Mouse (Mus musculus) C2C12 (cell line): ENCODE measurements around the gene Ubald1. TPM values are rescaled to one million over a fixed set of nuclear protein-coding genes. Genes with fewer than 3 reads are reported as not detected.

Experiments used
- H3K27me3 ChIP-seq: one replicate; pipeline ENCODE4 v1.6.1; 2011; ENCODE audit not compliant: control insufficient read depth, insufficient read depth, insufficient read length
- H3K36me3 ChIP-seq: one replicate; pipeline ENCODE4 v1.6.1; 2011; ENCODE audit not compliant: control insufficient read depth, insufficient read depth
- H3K4me3 ChIP-seq: one replicate; pipeline ENCODE4 v1.5.1; 2011; ENCODE audit warnings: mild to moderate bottlenecking, control low read depth; ENCODE audit not compliant: poor library complexity, insufficient read depth, severe bottlenecking
- H3K79me2 ChIP-seq: one replicate; pipeline ENCODE4 v1.6.1; 2011; ENCODE audit not compliant: control insufficient read depth, insufficient read depth
- H3K79me3 ChIP-seq: one replicate; pipeline ENCODE4 v1.6.1; 2011; ENCODE audit warnings: low read depth, control low read depth
- H3ac ChIP-seq: one replicate; pipeline ENCODE3; 2011; ENCODE audit warnings: low read depth; ENCODE audit not compliant: control insufficient read depth, insufficient read length
- CEBPB ChIP-seq: IDR thresholded peaks from one replicate; pipeline ENCODE4 v1.6.1; 2011; ENCODE audit warnings: low read depth, mild to moderate bottlenecking, control low read depth, moderate library complexity
- CTCF ChIP-seq: IDR thresholded peaks from one replicate; pipeline ENCODE4 v1.5.1; 2011; ENCODE audit not compliant: control insufficient read depth, insufficient read depth, insufficient read length
- FOSL1 ChIP-seq: IDR thresholded peaks from one replicate; pipeline ENCODE4 v1.8.0; 2011; ENCODE audit warnings: mild to moderate bottlenecking, low read length; ENCODE audit not compliant: poor library complexity, insufficient read depth, severe bottlenecking
- MAX ChIP-seq: IDR thresholded peaks from one replicate; pipeline ENCODE4 v1.6.1; 2011; ENCODE audit warnings: mild to moderate bottlenecking, control low read depth
- MYOD1 ChIP-seq: IDR thresholded peaks from one replicate; pipeline ENCODE4 v1.6.1; 2011; ENCODE audit warnings: low read depth; ENCODE audit not compliant: control insufficient read depth, insufficient read length
- MYOG ChIP-seq: IDR thresholded peaks from one replicate; pipeline ENCODE4 v1.6.1; 2011; ENCODE audit not compliant: control insufficient read depth, insufficient read length; ENCODE audit errors: extremely low read depth
- USF1 ChIP-seq: IDR thresholded peaks from one replicate; pipeline ENCODE4 v1.6.1; 2011; ENCODE audit warnings: low read depth, mild to moderate bottlenecking, control low read depth, moderate library complexity
- polyA plus RNA-seq: library from polyadenylated mRNA; unstranded; fragments of >200 nt; fragmentation: generic; extraction: Trizol; gene quantifications from one replicate; pipeline ENCODE4 v1.2.1, GENCODE M21; 2012; ENCODE audit warnings: missing spikeins

Ubald1 gene
- polyA plus RNA-seq, 1 experiment, result 63.2 TPM

DNA sequence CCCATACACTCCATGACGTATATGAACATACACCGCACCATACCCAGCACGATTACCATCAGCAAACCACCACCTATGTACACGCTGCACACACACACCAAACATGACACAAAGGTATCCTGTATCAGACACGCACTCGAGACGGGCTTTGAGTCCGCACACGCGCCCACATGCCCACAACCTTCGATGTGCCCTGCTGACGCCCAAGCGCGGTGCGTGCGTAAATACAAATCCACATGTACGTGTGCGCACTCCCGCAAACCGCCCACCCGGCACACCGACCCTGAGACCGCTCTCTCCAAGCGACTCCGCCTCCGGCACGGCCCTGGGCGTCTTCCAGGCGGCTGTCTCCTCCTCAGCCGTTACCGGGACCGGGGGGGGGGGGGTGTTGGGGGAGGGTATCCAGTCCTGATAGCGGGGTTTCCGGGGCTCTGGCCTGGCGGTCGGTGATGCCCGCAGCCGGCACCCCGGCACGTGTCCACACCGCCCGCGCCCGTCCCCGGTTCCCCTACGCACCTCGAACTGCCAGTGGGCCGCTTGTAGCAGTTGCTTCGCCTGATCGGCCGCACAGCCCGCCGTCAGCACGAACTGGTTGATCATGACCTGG is 911 bp downstream of the Ubald1 start:
- no peak for TF ChIP-seq MYOD1
- no peak for TF ChIP-seq CEBPB
- TF ChIP-seq CTCF, result no peak
- TF ChIP-seq USF1, result no peak
- TF ChIP-seq MAX, result no peak
- TF ChIP-seq MYOG, result no peak
- no peak for TF ChIP-seq FOSL1
- H3K36me3 ChIP-seq, result peaks cover 18% of the 10 kb centered on the region
- peak overlapping the region; percentile 95 for H3ac ChIP-seq

DNA sequence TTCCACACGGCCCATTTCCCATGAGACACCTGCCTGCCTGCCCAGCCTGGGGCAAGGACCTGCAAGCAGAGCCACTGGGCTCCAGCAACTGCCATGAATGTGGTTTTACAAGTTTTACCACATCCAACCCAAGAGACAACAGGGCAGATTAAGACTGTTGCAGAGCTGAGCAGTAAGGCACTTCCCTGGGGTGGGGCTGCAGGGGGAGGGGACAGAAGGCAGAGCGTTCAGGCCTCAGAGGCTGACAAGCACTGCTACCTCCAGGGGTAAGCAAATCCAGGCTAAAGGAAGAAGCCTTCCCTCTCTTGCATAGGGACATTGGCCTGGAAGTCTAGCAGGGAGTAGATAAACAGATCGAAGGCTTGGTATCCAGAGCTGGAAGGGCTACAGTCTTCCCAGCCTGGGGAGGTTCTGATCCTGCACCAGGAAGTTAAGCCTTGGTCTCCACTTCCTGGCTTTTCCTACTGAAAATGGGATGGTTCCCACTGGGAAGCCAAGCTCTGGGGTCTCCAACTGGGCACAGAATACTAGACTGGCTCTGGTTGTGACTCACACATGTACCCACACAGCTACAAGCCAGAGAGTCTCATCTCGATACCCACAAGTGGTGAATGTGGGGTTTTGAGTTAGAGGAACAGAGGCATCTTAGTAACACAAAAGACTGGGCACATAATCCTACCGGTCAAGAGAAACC is 1.8 kb downstream of the Ubald1 start:
- Histone ChIP-seq H3K79me3 (peaks cover 18% of the 10 kb centered on the region), H3K4me3 (peak overlapping the region; percentile 80)

More for the DNA sequence above, 911 bp downstream of the Ubald1 start:
- H3K79me3 ChIP-seq, result peaks cover 18% of the 10 kb centered on the region
- H3K4me3 ChIP-seq, result peak overlapping the region; percentile 80
- peaks cover 38% of the 10 kb centered on the region for H3K79me2 ChIP-seq
- no peaks in the 10 kb centered on the region for H3K27me3 ChIP-seq

DNA sequence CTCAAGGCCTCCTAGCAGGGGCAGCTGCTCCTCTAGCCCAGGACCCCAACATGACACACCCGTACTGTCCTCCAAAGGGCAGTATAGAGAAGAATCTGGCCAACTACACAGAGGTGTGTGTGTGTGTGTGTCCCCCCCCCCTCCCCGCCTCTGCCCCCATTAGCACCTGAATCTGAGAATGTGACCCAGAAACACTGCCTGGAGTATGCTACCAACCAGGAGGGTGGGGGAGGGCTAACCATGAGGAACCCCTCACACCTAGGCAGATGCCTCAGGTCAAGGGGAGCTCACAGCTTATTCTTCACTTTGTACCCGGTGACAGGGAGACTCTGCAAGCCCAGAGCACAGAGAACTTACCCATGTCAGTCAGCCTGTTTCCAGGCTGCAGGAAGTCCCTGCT is 2.4 kb downstream of the Ubald1 start:
- H3K27me3 ChIP-seq, result no peaks in the 10 kb centered on the region
- peaks cover 38% of the 10 kb centered on the region for H3K79me2 ChIP-seq
- TF ChIP-seq USF1 (no peak), MYOD1 (no peak), MAX (no peak), MYOG (no peak), CTCF (no peak), CEBPB (no peak), FOSL1 (no peak)
- no peak overlapping the region for H3K4me3 ChIP-seq
- H3ac ChIP-seq, result no peak overlapping the region
- H3K36me3 ChIP-seq, result peaks cover 18% of the 10 kb centered on the region
- peaks cover 18% of the 10 kb centered on the region for H3K79me3 ChIP-seq

More for the DNA sequence above, 1.8 kb downstream of the Ubald1 start:
- H3K36me3 ChIP-seq, result peaks cover 18% of the 10 kb centered on the region
- TF ChIP-seq MYOG (no peak), MYOD1 (no peak), CTCF (no peak), MAX (no peak), FOSL1 (no peak), USF1 (no peak)
- peak overlapping the region; percentile 95 for H3ac ChIP-seq
- H3K27me3 ChIP-seq, result no peaks in the 10 kb centered on the region
- H3K79me2 ChIP-seq, result peaks cover 38% of the 10 kb centered on the region

DNA sequence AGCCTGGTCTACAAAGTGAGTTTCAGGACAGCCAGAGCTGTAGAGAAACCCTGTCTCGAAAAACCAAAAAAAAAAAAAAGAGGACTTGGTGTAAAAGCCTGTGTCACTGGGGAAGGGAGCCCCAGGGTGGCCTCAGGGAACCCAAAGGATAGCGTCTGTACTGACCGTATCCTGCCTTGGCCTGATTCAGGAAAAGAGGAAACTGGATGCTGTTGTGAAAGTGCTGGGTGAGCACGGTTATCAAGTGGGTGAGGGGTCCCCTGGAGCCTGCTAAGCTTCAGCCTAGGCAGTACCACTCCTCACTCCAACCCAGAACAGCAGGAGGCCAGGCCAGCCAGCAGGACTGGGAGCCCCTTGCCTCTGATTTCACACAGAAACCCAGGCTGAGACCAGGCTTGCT is 2.9 kb downstream of the Ubald1 start:
- H3K4me3 ChIP-seq, result no peak overlapping the region
- H3K79me3 ChIP-seq, result peaks cover 18% of the 10 kb centered on the region
- TF ChIP-seq FOSL1 (no peak), MYOD1 (no peak), USF1 (no peak), MAX (no peak), CTCF (no peak), CEBPB (no peak), MYOG (no peak)
- peaks cover 38% of the 10 kb centered on the region for H3K79me2 ChIP-seq
- H3K36me3 ChIP-seq, result peaks cover 18% of the 10 kb centered on the region
- no peak overlapping the region for H3ac ChIP-seq
- H3K27me3 ChIP-seq, result no peaks in the 10 kb centered on the region

DNA sequence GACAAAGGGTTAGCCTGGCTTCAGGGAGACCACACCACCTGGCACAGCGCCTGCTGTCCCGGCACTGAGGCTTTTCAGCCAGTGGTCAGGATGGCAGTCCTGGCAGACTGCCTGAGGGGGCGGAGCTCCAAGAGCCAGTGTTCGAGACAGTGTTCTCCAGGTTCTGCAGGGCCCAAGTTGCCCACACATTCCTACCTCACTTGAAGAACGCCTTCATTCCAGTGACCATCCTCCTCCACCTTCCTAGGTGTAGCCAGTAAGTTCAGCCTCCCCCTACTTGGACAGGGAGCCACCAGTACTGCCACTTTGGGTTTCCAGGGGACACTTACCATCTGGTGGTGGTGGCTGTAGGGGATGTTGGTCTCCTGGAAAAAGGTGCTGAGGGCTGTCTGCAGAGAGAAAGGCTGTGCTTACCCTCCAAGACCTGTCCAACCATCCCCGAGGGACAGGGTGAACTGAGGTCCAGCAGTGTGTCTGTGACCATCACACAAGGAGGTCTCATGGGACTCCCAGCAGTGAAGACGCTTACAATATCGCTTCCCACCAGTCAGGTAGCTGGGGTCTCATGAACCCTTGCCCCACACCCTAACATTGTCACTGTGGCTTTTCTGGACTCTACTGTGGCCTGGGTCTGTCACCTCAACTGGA is 4.0 kb downstream of the Ubald1 start:
- Histone ChIP-seq H3K27me3 (no peaks in the 10 kb centered on the region), H3ac (no peak overlapping the region), H3K36me3 (peaks cover 18% of the 10 kb centered on the region), H3K79me2 (peaks cover 38% of the 10 kb centered on the region), H3K79me3 (peaks cover 18% of the 10 kb centered on the region), H3K4me3 (no peak overlapping the region)
- TF ChIP-seq MAX, result no peak
